Mouse (Mus musculus) stomach, embryonic 15.5 days (tissue): ENCODE results near the gene Slc9a3. TPM values are rescaled to one million over a fixed set of nuclear protein-coding genes. Genes with fewer than 3 reads are reported as not detected.

Source experiments
- ATAC-seq: fragments of 200-750 bp; cut with Nextera tagmentation; 2 replicates; pipeline ENCODE4 v1.8.0; 2017; ENCODE audit warnings: low read depth, moderate number of reproducible peaks, moderate TSS enrichment; ENCODE audit not compliant: insufficient read depth, low FRiP score
- H3K27ac ChIP-seq: fragments of 300-500 bp; sonication (generic); 2 replicates; pipeline ENCODE4 v1.5.1; 2015; ENCODE audit warnings: mild to moderate bottlenecking, inconsistent platforms
- H3K27me3 ChIP-seq: fragments of 300-500 bp; sonication (generic); replicated peaks from 2 replicates; pipeline ENCODE4 v1.6.1; 2015; ENCODE audit warnings: inconsistent platforms
- H3K36me3 ChIP-seq: fragments of 300-500 bp; sonication (generic); 2 replicates; pipeline ENCODE4 v1.6.1; 2015; ENCODE audit warnings: inconsistent platforms
- H3K4me1 ChIP-seq: fragments of 300-500 bp; sonication (generic); 2 replicates; pipeline ENCODE4 v1.6.1; 2015; ENCODE audit warnings: inconsistent platforms
- H3K4me2 ChIP-seq: fragments of 300-500 bp; sonication (generic); 2 replicates; pipeline ENCODE4 v1.6.1; 2015; ENCODE audit warnings: mild to moderate bottlenecking, inconsistent platforms
- H3K4me3 ChIP-seq: fragments of 300-500 bp; sonication (generic); replicated peaks from 2 replicates; pipeline ENCODE4 v1.5.1; 2015; ENCODE audit warnings: inconsistent platforms
- H3K9ac ChIP-seq: fragments of 300-500 bp; sonication (generic); 2 replicates; pipeline ENCODE4 v1.6.1; 2015; ENCODE audit warnings: inconsistent platforms
- H3K9me3 ChIP-seq: fragments of 300-500 bp; sonication (generic); 2 replicates; pipeline ENCODE4 v1.6.1; 2016; ENCODE audit warnings: inconsistent platforms
- WGBS: fragments of 180-500 bp; shearing (Covaris S2); methylation state at CpG from one replicate; pipeline ENCODE4 v1.1.7; 2015; 5-methylcytosine and 5-hydroxymethylcytosine counted together
- polyA plus RNA-seq: library from polyadenylated mRNA; unstranded; fragments of >200 nt; fragmentation: Nextera tagmentation; extraction: Ambion mirVana; gene quantifications from 2 replicates; pipeline ENCODE4 v1.2.1, GENCODE M21; 2015

The Slc9a3 gene
- polyA plus RNA-seq, 1 experiment from 2014 or later: 0.55 TPM

DNA sequence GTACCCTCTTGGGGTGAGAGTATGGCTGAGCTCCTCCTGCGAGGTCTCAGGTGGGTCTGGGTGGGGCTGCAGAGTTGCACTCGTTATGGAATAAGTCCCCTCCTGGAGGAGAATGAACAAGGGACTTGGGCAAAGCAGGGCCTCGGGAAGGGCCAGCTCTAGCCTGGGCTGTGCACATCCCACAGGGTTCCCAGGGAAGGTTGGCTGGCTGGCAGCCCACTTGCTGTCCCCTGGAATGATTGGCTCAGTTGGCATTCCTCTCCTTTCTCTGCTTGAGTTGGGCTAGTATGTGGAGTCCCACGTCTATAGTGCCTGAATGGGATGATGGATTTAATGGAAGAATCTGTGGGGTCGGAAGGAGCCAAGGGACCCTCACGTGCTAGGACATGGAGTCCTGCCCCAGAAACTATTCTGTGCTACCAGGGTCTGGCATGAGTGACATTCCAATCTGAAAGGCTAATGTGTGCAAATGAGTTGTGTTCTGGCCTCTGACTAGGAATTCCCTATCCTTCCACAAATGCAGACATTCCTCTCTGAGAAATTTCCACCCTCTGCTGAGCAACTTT is 7.5 kb upstream of the Slc9a3 start:
- 72% methylated on average over 6 of the region's 6 CpGs for WGBS
- no peak overlapping the region for H3K9ac ChIP-seq
- H3K4me1 ChIP-seq: no peaks in the 10 kb centered on the region
- no peak overlapping the region for H3K4me2 ChIP-seq
- no peaks in the 10 kb centered on the region for H3K27me3 ChIP-seq
- no peak overlapping the region for H3K4me3 ChIP-seq
- no peaks in the 10 kb centered on the region for H3K36me3 ChIP-seq
- H3K27ac ChIP-seq: no peak overlapping the region
- 0 out of 2 replicates have a peak, but pooled peaks have one; percentile 22 for ATAC-seq
- no peaks in the 10 kb centered on the region for H3K9me3 ChIP-seq

DNA sequence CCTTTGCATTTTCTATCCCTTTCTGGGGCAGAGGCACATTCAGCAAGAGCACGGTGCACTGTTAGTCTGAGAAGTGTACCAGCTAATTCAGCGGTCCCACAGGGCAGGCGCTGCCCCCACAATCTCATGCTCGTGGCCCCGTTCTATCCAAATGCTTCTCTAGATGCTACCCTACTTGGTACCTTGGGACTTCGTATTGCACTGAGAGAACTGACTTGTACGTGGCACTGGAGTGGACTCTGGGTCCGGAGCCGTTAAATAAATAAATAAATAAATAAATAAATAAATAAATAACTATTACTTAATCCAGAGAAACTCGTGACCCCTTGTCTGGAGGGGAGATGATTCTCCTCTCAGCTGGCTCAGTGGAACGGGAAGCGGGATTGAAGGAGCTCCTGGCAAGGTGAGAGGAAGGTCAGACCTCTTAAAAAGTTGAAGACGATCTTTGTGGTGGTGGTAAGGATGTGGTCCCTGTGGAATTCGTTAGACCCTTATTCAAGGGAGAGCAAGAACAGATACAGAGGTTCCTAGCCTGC is 606 bp downstream of the Slc9a3 start:
- Histone ChIP-seq H3K27me3 (peaks cover 38% of the 10 kb centered on the region), H3K9ac (no peak overlapping the region), H3K27ac (no peak overlapping the region), H3K4me3 (peak overlapping the region; percentile 33; the same call in 1 of the 2 replicates), H3K4me2 (peak overlapping the region; percentile 77; the same call in 1 of the 2 replicates), H3K36me3 (no peaks in the 10 kb centered on the region), H3K9me3 (no peaks in the 10 kb centered on the region), H3K4me1 (peaks cover 8% of the 10 kb centered on the region; the same call in 1 of the 2 replicates)
- no peak for ATAC-seq
- 33% methylated on average over 14 of the region's 14 CpGs for WGBS

DNA sequence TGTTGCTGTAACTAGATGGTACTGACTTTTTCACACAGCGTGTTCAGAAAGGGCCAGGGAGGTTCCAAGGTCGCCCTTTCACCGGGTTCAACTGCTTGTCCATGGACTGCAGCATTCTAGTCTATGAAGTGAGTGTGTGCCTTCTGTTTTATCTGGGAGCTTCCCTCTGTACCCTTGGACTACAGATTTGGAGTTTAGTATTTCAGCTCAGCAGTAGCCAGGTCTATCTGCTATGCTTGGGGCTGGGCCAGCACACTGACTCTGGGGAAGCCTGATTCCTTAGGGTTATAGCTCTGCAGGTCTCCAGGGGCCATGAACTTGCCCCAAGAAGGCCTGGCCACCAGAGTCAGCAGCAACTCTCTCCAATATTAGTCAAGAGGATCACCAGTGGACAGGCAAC is 1.4 kb downstream of the Slc9a3 start:
- Histone ChIP-seq H3K27ac (no peak overlapping the region), H3K4me2 (no peak overlapping the region), H3K4me1 (peaks cover 8% of the 10 kb centered on the region; the same call in 1 of the 2 replicates), H3K4me3 (no peak overlapping the region), H3K9ac (no peak overlapping the region), H3K27me3 (peaks cover 38% of the 10 kb centered on the region), H3K36me3 (no peaks in the 10 kb centered on the region), H3K9me3 (no peaks in the 10 kb centered on the region)
- ATAC-seq: no peak
- WGBS: 58% methylated on average over 3 of the region's 3 CpGs

DNA sequence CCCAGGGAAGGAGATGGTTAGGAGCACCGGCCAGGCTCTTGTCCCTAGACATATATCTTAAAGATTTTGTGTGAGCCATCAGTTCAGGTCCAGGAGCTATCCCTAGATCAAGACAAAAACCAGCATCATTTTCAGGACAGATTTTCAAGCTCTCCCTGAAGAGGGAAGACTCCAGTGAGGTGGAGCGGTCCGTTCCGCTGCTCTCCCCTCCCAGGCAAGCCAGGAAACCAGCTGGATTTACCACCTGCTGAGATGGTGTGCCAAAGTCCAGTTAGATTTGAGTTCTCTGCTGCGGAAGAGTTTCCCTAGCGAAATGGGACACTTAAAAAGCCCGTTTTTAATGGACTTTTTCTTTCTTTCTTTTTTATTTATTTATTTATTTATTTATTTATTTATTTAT is 6.3 kb downstream of the Slc9a3 start:
- Histone ChIP-seq H3K4me3 (no peak overlapping the region), H3K27me3 (peaks cover 11% of the 10 kb centered on the region), H3K9me3 (no peaks in the 10 kb centered on the region), H3K4me2 (no peak overlapping the region), H3K9ac (no peak overlapping the region), H3K27ac (no peak overlapping the region), H3K36me3 (no peaks in the 10 kb centered on the region), H3K4me1 (no peaks in the 10 kb centered on the region)
- WGBS: 76% methylated on average over 7 of the region's 7 CpGs
- ATAC-seq: no peak

DNA sequence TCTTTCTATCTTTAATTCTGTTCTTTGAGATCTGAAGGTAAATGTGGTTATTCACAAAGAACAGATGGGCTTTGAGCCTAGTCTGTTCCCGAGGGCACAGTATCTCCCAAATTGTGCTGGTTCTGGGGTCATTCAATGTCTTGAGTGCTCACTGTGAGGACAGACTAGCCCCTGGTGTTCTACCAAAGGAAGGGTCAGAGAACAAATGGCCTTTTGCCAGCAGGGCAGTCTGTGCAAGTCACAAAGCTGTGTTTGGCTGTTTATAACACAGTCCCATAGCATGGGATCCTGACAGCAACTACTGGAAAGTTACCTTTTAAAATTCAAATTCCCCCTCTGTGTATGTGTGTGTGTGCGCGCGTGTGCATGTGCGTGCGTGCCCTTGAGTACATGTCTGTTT is 8.7 kb downstream of the Slc9a3 start:
- ATAC-seq: no peak
- Histone ChIP-seq H3K36me3 (no peaks in the 10 kb centered on the region), H3K4me1 (no peaks in the 10 kb centered on the region), H3K27me3 (no peaks in the 10 kb centered on the region), H3K9me3 (no peaks in the 10 kb centered on the region), H3K27ac (no peak overlapping the region), H3K4me2 (no peak overlapping the region), H3K9ac (no peak overlapping the region), H3K4me3 (no peak overlapping the region)
- 86% methylated on average over 6 of the region's 6 CpGs for WGBS

DNA sequence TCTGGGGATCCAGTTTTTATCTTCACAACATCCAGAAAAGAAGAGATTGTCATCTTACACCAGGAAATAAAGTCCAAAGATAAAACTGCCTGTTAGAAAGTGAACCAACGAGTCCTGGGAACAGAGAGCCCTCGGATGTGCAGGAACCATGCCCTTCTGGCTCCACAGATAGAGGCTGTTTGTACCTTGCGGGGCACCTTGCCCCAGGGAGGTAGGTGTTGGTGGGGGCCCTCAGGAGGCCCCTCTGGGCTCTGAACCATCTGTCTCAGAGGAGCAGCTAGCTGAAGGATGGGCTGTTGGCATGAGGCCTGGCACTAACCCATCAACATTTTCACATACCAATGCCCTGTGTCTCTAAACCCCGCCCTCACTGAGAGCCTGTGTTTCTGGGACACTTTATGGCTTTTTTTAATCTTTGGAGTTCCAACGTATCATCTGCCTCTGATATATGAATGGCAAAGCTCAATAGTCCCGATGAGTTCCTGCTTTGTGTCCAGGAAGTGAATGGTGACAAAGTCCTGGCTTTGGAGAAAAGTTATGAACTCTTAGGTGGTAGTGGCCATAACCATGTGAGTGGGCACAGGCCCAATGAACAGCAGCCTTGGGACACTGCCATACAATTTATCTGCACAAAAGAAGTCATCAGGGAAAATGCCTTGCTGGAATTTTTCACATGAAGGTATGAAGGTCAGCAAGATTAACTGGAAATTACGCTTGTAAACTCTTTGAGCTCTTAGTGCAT is 17.8 kb downstream of the Slc9a3 start:
- H3K36me3 ChIP-seq: no peaks in the 10 kb centered on the region
- H3K27me3 ChIP-seq: no peaks in the 10 kb centered on the region
- no peak for ATAC-seq
- H3K9me3 ChIP-seq: no peaks in the 10 kb centered on the region
- H3K9ac ChIP-seq: no peak overlapping the region
- H3K27ac ChIP-seq: no peak overlapping the region
- 76% methylated on average over 7 of the region's 7 CpGs for WGBS
- no peaks in the 10 kb centered on the region for H3K4me1 ChIP-seq
- H3K4me3 ChIP-seq: no peak overlapping the region
- no peak overlapping the region for H3K4me2 ChIP-seq

DNA sequence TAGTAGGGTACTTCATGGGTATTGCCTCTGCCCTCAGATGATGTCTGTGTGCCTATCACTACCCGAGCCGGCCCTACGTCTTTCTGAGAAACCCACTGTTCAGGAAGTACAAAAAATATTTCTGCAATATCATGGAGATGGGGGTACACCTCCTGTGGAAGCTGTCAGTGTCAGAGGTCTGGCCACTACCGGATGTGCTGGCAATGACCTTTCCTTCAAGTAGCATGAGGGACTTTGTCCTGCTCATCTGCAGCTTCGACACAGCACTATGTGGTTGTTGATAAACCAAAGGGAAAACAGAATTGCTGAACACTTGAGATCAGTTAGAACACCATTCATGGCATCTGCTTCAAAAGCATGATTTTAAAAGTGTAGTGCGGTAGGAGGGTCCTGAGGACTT is 19.5 kb downstream of the Slc9a3 start:
- Histone ChIP-seq H3K27me3 (no peaks in the 10 kb centered on the region), H3K9me3 (no peaks in the 10 kb centered on the region), H3K27ac (no peak overlapping the region), H3K4me2 (no peak overlapping the region), H3K36me3 (no peaks in the 10 kb centered on the region), H3K9ac (no peak overlapping the region), H3K4me3 (no peak overlapping the region), H3K4me1 (no peaks in the 10 kb centered on the region)
- ATAC-seq: no peak
- WGBS: 83% methylated on average over 6 of the region's 6 CpGs

DNA sequence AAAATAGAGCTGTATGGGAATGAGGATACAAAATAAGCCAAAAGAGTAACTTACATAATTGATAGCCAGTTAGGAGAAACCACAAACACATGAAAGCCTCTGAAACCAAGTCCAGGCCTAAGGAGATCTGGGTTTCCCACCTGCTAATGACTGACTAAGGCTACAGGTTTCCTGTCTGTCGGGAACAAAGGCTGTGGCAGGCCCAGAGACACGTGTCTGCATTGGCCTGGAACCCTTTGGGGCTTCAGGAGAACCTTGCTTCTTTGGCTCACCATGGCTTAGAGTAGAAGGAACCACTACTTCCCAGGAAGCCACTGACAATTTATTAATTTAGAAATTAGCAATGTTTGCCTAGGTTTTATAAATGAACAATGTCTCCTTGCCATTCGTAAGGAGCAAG is 22.0 kb downstream of the Slc9a3 start:
- Histone ChIP-seq H3K27me3 (no peaks in the 10 kb centered on the region), H3K36me3 (no peaks in the 10 kb centered on the region), H3K4me2 (no peak overlapping the region), H3K9me3 (no peaks in the 10 kb centered on the region), H3K27ac (no peak overlapping the region), H3K4me1 (no peaks in the 10 kb centered on the region), H3K9ac (no peak overlapping the region), H3K4me3 (no peak overlapping the region)
- 53% methylated on average over 3 of the region's 3 CpGs for WGBS
- no peak for ATAC-seq

DNA sequence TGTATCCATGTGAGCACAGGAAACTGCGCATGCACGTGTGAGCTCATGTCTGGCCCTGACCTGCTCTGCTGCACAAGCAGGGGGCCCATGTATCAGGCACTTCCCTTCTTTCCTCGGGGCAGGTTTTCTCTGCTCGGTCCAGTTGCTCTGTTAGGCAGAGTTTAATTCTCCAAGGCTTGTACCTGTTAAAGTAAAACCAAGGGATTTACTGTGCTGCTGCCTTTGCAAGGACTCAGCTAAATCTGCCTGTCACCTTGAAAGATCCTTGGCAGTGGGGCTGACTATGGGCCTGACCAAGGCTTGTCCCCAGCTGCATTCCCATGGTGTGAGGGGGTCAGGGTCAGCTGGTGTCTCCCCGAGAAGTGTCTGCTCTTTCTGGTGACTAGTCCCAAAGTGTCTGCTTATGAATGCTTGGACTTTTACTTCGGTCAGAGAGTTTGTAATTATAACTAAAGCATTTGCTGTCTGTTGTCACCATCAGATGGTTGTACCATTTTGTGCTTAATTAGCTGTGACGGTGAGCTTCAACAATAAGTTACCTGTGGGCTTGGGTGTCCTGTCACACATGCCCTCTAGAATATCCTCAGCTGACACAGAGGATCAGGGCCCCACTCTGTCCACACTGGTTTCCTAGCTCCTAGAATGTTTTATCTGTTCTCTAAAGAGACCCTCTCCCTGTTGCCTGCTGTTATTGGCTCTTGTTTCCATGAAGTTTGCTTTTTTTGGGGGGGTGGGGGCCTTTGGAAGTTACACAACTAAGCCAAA is 23.0 kb downstream of the Slc9a3 start:
- Histone ChIP-seq H3K27ac (no peak overlapping the region), H3K4me2 (no peak overlapping the region), H3K36me3 (no peaks in the 10 kb centered on the region), H3K27me3 (no peaks in the 10 kb centered on the region), H3K4me1 (no peaks in the 10 kb centered on the region), H3K4me3 (no peak overlapping the region), H3K9me3 (no peaks in the 10 kb centered on the region), H3K9ac (no peak overlapping the region)
- 75% methylated on average over 7 of the region's 7 CpGs for WGBS
- ATAC-seq: no peak

DNA sequence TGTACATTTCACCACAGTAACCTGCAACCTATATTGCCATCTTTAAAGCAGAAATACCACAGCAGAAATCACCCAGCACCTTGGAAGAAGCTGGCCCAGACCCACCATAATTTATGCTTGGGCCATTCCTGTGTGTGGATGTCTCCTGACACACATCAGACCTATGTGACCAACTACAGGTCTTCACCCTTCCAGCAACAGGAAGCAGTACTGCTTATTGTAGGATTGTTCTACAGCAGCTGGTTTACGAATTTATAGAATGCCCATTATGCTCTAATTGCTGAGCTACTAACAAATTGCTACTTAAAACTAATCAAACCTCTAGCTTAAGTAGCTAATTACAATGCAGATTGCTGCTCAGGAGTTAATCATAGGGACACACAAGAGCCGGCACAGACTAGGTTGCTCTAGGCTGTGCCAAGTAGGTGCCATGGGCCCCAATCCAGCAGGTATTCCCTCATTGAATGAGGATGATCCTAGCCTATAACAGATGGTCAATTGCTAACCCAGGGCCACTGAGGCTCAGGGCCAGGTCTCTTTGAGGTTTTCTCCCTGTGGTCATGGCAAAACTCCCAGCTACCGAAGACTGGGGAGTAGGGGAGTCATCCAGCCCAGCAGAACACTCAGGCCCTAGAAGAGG is 24.8 kb downstream of the Slc9a3 start:
- 76% methylated on average over 3 of the region's 3 CpGs for WGBS

DNA sequence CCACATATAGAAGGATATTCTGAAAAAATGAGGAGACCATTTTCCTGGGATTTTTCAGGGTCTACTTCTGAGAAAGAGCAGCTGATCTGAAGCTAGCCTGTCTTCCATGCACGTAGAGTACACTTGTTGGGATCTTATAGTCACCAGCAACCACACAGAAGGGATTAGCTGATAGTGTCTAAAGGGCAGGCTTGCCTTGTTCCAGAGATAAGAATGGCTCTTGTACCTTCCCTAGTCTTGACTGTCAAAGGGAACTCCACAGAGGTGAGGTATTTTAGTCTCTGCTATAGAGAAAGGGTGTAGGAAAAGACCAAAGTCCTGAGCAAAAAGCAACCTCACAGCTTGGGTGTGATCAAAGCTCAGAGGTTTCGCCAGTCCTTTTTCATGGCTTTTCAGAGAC is 26.1 kb downstream of the Slc9a3 start:
- Histone ChIP-seq H3K4me2 (no peak overlapping the region), H3K27ac (no peak overlapping the region), H3K9ac (no peak overlapping the region), H3K4me3 (no peak overlapping the region), H3K9me3 (no peaks in the 10 kb centered on the region), H3K27me3 (no peaks in the 10 kb centered on the region), H3K4me1 (no peaks in the 10 kb centered on the region), H3K36me3 (no peaks in the 10 kb centered on the region)
- WGBS: 79% methylated on average over 2 of the region's 2 CpGs
- no peak for ATAC-seq

More for the DNA sequence above, 24.8 kb downstream of the Slc9a3 start:
- Histone ChIP-seq H3K4me2 (no peak overlapping the region), H3K4me1 (no peaks in the 10 kb centered on the region), H3K9me3 (no peaks in the 10 kb centered on the region), H3K36me3 (no peaks in the 10 kb centered on the region), H3K4me3 (no peak overlapping the region), H3K9ac (no peak overlapping the region), H3K27me3 (no peaks in the 10 kb centered on the region), H3K27ac (no peak overlapping the region)
- no peak for ATAC-seq
